Mouse (Mus musculus) 3134 (cell line): ENCODE results near the gene Ilkap.
A peak's percentile ranks its signal among the peaks of the same experiment; 100 is the strongest.

ENCODE experiments used
- DNase-seq: peaks from one replicate; pipeline ENCODE4 v3.0.0-alpha.2; 2011; ENCODE audit warnings: low spot score; ENCODE audit not compliant: insufficient read length; ENCODE audit errors: extremely low read depth

Ilkap gene

DNA sequence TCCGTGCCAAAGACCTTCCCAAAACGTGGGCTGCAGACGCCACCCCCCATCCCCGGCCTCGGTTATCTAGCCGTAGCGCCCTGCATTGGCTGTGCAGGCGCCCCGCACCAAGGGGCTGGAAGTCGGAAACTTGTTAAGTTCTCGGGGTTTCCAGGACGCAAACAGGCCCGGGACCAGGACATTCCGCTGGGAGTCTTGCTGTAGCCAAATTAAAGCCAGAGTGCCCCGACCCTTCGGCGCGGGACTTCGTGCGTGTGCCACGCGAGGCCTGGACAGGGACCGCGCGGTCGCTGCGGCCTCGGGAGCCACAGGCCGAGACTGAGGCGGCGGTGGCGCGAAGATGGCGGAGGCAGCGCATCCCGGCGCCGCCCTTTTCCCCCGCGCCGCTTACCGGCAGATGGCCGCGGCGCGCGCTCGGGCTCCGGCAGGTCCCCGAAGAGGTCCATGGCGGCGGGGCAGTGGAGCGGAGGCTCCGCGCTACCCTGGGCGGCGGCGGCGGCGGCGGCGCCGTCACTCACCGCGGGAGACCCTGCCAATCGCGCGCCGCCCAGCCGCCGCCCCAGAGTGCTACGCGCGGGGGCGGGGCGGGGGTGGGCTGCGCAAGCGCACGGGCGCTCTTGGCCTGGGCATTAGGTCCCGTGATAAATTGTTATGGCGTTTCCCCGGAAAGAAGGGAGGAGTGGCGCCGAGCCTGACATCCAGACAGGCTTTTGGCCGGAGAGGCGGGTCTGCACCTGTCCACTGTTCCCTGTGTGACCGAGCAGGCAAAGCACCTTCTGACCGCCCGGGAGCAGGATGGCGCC is at the start of gene Ilkap:
Ilkap (minus strand) TSS at position 556 of the 803 bp plus-strand sequence.
- peak; percentile 88 for DNase-seq

GRCm38 (mm10) chr1:91446511-91446910 is 47.9 kb upstream of the Ilkap start:
- DNase-seq = no peak

- DNase-seq = peak; percentile 76
These were observed 47.4 kb upstream of the Ilkap start for GRCm38 (mm10) chr1:91446060-91446459.

DNA sequence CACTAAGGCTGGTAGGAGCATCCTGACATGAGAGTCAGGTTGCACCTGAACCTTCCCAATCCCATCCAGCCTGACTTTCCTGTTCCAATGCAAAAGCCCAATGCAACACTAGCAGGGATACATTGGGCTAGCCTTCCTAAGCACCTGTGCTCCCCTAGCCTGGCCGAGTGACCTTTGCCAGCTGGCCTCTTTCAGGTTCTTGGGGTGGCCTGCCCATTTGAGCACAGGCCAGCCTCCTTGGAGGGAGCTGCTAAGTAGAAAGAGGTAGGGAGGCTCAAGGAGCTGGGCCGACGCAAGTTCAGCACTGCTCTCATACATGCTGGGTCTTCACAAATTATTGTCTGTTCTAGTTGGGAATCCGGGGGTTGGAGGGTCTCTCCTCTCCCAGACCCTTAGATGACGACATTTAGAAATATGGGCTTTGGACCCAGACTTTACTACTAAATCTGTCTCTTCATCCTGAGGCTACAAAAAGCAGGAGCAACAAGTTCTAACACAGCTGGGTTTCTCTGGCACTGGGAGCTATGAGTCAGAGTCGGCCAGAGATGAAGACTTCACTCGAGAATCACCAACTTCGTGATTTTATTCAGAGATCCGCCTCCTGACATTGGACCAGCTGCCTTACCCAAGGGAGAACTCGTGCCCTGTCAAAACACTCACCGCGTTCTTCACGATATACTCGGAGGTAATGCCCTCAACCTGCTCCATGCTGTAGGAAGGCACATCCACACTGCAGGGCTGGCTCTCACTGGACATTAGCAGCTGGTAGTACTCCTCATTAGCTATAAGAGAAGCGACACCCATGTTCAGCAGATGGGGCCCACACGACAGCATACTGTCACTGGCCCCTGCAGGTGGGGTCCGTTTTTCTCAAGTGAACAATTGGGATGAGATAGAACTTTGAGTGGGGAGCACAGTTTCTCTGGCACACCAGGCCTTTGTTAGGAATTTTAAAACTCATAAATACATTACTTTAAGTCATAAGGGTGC is 46.5 kb upstream of the Ilkap start:
- DNase-seq = peak; percentile 40

DNA sequence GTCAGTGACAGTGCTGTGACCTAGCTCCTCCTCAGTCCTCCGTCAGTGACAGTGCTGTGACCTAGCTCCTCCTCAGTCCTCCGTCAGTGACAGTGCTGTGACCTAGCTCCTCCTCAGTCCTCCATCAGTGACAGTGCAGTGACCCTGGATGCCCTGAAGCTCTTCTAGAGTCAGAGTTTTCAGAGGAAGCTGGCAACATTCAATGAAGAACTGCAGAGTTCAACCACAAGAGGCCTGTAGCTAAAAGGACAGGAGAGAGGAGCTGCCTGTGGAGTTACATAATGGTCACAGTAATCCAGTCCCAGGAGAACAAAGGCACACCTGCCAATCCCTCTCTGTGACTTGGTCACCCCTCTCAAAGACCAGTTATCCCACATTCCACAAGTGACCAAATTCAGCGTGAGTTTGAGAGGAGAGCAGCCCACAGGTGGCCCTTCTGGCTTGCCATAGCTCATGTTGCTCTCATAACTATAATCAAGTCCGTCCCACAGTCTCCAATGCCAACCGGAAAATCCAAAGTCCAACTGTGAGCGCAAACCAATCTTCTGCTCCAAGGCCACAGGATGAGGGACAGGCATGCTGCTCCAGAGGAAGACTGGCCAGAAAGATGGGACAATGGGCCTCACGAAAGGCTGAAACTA is 43.9 kb upstream of the Ilkap start:
- no peak for DNase-seq

- no peak for DNase-seq
These were observed 43.2 kb upstream of the Ilkap start for GRCm38 (mm10) chr1:91441855-91442254.

DNA sequence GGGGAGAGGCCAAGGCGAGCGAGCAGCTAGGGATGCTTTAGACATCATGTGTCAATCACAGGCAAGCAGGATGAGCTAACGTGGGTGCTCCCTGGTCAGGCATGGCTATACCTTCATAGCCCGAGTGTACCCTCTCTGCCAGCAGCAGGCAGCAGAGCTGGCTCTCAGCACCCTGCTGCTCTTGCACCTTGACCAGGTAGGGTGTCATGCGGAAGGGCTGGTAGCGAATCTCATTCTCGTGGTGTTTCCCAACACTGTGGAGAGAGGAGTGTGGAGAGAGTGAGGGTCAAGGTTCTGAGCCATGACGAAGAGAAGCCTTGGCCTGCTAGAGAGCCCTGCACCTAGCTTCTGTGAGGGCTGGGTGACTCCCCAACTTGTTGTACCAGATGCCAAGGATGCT is 41.2 kb upstream of the Ilkap start:
- no peak for DNase-seq

GRCm38 (mm10) chr1:91437573-91437972 is 39.0 kb upstream of the Ilkap start:
- DNase-seq = no peak

- DNase-seq = no peak
These were observed 38.4 kb upstream of the Ilkap start for GRCm38 (mm10) chr1:91437083-91437400.

DNA sequence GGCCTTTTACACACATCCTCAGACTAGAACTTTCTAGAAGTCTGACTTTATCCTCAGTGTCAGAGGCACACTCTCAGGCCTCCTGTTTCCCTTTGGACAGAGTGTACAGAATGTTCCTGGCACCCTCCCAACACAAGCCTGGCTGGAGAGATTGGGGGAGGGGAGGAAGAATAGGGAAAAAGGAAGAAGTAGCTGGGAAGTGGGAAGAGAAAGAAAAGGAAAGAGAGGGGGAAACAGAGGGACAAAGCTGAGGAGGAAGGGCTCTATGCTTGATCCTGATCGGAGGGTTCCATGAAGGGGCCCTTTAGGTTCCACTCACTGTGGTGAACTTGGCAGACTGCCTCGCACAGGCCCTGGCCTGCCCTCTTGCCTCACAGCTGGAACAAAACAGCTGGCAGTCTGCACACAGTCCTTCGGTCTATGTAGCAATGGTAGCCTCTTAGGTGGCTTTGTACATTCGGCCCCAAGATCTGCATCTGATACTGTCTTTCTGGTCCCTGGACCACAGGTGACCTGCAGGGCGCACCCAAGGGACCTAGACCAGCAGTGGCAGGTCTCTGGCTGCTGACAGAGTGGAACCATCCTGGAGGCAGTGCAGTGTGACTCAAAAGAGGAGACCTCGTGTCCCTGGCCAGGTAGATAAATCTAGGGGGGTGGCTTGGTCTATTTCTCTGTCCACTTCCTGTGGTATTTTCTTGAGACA is 37.9 kb upstream of the Ilkap start:
- peak; percentile 57 for DNase-seq

DNA sequence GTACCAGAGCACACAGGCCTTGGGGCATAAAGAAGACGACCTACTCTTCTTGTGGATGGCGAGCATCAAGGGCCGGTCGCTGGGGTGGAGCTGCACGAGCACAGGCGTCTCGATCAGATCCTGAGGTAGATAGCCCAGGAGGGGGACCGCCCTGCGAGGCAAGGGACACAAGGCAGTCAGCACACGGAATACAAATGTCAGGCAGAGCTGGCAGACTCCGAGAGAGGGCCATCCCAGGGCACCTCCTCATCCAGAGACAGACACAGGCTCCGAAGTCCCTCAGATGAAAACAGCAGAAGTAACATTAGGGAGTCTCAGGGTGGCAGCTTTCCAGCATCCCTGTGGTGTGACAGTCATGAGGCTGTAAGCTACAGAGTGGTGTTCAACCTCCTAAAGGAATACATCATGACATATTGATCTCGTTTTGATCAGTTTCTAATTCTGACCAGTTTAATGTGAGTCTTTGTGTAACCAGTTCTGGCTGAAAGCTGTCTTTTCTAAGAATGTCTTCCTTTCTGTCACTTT is 37.1 kb upstream of the Ilkap start:
- no peak for DNase-seq

- DNase-seq = no peak
These were observed 36.3 kb upstream of the Ilkap start for GRCm38 (mm10) chr1:91434905-91435304.

DNA sequence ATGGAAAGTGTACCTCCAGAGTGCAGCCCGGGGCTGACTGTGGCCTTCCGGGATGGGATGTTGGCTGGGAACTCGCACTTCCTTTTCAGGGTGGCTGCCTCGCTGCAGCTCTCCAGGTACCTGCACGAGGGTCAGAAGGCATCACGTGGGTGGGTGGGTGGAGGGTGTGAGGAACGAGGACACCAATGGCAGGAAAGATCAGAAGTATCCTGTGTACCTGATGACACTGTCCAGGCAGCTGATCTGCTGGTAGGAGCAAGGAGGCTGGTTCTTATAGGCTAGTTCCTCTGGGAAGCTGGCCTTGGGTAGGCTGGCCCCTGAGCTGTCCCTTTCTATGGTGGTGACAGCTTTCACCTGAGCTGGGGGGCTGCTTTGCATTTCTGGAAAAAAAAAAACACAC is 32.1 kb upstream of the Ilkap start:
- no peak for DNase-seq

- DNase-seq = no peak
These were observed 30.6 kb upstream of the Ilkap start for GRCm38 (mm10) chr1:91429212-91429611.

GRCm38 (mm10) chr1:91428614-91429013 is 30.0 kb upstream of the Ilkap start:
- peak; percentile 59 for DNase-seq

DNA sequence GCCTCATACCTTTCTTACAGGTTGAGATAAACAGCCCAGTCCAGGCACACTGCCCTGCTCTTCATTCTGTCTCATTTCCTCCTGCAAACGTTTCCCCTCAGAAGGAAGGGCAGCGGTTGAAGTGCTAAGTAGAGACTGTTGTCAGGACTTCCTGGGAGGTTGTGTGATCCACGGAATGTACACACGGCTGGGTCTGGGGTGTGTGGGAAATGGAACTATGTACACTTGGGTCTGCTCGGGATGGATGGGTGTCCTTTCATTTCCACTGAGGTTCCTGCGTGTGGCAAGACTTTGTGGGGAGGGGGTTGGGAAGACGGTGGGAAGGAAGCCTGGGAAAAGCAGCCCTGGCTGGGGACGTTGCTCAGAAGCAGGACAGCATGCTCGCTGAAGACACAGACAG is 27.8 kb upstream of the Ilkap start:
- no peak for DNase-seq

- DNase-seq = no peak
These were observed 22.0 kb upstream of the Ilkap start for GRCm38 (mm10) chr1:91420601-91421065.

GRCm38 (mm10) chr1:91419862-91420600 is 21.4 kb upstream of the Ilkap start:
- no peak for DNase-seq

- no peak for DNase-seq
These were observed 19.4 kb upstream of the Ilkap start for GRCm38 (mm10) chr1:91417991-91418390.

GRCm38 (mm10) chr1:91415311-91415710 is 16.7 kb upstream of the Ilkap start:
- no peak for DNase-seq
